Mouse (Mus musculus): ENCODE measurements around the gene Abtb2.

GRCm38 (mm10) chr2:103661696-103662095, 95.6 kb downstream of the Abtb2 start:
- no peak for TF ChIP-seq CTCF (IDR thresholded peaks at IDR 0.05; ENCODE audit: extremely low read depth, insufficient read depth, insufficient read length, insufficient replicate concordance)
- TF ChIP-seq POLR2A (IDR thresholded peaks at IDR 0.05; ENCODE audit: low read depth, low read length), result no peak
